Mouse (Mus musculus) midbrain, embryonic 16.5 days (tissue): Measurements from ENCODE around the gene Brd3. TPM values are rescaled to one million over a fixed set of nuclear protein-coding genes. Genes with fewer than 3 reads are reported as not detected.

Source experiments
- ATAC-seq: fragments of 200-750 bp; cut with Nextera tagmentation; 2 replicates; pipeline ENCODE4 v1.8.0; 2017; ENCODE audit warnings: moderate TSS enrichment
- H3K27ac ChIP-seq: fragments of 300-500 bp; sonication (generic); 2 replicates; pipeline ENCODE4 v1.5.1; 2014; ENCODE audit warnings: mild to moderate bottlenecking, low read length, mixed read lengths
- H3K27me3 ChIP-seq: fragments of 300-500 bp; sonication (generic); 2 replicates; pipeline ENCODE4 v1.6.1; 2014; ENCODE audit warnings: low read depth, low read length, mixed read lengths; ENCODE audit not compliant: control insufficient read depth, insufficient read depth
- H3K36me3 ChIP-seq: fragments of 300-500 bp; sonication (generic); 2 replicates; pipeline ENCODE4 v1.6.1; 2014; ENCODE audit warnings: mild to moderate bottlenecking, low read length, moderate library complexity, mixed read lengths; ENCODE audit not compliant: control insufficient read depth, insufficient read depth
- H3K4me1 ChIP-seq: fragments of 300-500 bp; sonication (generic); 2 replicates; pipeline ENCODE4 v1.6.1; 2014; ENCODE audit warnings: mild to moderate bottlenecking, low read length, mixed read lengths; ENCODE audit not compliant: control insufficient read depth, insufficient read depth
- H3K4me2 ChIP-seq: fragments of 300-500 bp; sonication (generic); 2 replicates; pipeline ENCODE4 v1.6.1; 2014; ENCODE audit warnings: mild to moderate bottlenecking, low read length, mixed read lengths
- H3K4me3 ChIP-seq: fragments of 300-500 bp; sonication (generic); 2 replicates; pipeline ENCODE4 v1.5.1; 2014; ENCODE audit warnings: low read depth, mild to moderate bottlenecking, low read length, moderate library complexity, mixed read lengths
- H3K9ac ChIP-seq: fragments of 300-500 bp; sonication (generic); 2 replicates; pipeline ENCODE4 v1.6.1; 2014; ENCODE audit warnings: low read depth, low read length, mixed read lengths
- H3K9me3 ChIP-seq: fragments of 300-500 bp; sonication (generic); replicated peaks from 2 replicates; pipeline ENCODE4 v1.6.1; 2014; ENCODE audit warnings: mild to moderate bottlenecking, low read length, mixed read lengths; ENCODE audit not compliant: control insufficient read depth, poor library complexity, severe bottlenecking
- WGBS: fragments of 180-500 bp; shearing (Covaris S2); extraction: QIAGEN DNeasy Blood & Tissue Kit; methylation state at CpG from one replicate; pipeline ENCODE4 v1.1.7; 2014; 5-methylcytosine and 5-hydroxymethylcytosine counted together
- polyA plus RNA-seq: library from polyadenylated mRNA; unstranded; fragments of >200 nt; fragmentation: Nextera tagmentation; extraction: Ambion mirVana; gene quantifications from 2 replicates; pipeline ENCODE4 v1.2.1, GENCODE M21; 2015

The Brd3 gene
- polyA plus RNA-seq, 1 experiment from 2014 or later: 142 TPM

DNA sequence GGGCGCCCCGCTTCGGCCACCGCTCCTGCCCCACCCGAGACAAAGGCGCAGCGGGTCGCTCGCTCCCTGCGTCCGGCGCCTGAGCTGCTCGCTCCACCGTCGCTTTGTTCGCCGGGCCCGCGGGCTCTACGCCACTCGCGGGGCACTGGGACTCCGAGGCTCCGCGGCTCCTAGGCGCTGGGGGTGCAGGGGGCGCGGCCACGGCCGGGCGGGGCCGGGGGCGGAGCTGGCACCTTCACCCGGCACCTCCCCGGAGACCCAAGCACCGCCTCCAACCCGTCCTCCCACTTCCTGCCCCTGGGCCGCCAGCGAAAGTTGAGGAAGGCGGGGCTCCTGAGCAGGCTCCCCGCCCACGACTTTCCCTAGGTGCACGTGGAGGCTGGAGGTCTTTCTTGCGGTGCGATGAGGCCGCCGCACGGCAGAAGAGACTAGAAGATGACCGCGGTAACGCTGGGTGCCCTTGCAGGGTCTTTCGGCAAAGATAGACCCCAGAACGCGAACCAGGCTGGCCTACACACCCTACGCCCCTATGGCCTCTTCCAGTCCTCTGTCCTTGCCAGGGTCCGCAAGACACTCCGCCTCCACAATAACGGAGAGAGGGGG, 80.5 kb downstream of the Brd3 start, which contains the start of gene Vav2:
Gene Vav2, minus strand, starts transcription at position 179 of the 603 bp plus-strand sequence.
- H3K4me1 ChIP-seq: peaks cover 29% of the 10 kb centered on the region
- H3K4me3 ChIP-seq: peak within 1 kb of the TSS; percentile 93
- H3K27ac ChIP-seq: peak within 1 kb of the TSS; percentile 65
- H3K4me2 ChIP-seq: peak within 1 kb of the TSS; percentile 91
- no peaks in the 10 kb centered on the region for H3K36me3 ChIP-seq
- under 1% methylated on average over 45 of the region's 58 CpGs for WGBS
- H3K9me3 ChIP-seq: no peaks in the 10 kb centered on the region
- H3K9ac ChIP-seq: peak within 1 kb of the TSS; percentile 86
- peak; percentile 86 for ATAC-seq
- H3K27me3 ChIP-seq: no peaks in the 10 kb centered on the region

DNA sequence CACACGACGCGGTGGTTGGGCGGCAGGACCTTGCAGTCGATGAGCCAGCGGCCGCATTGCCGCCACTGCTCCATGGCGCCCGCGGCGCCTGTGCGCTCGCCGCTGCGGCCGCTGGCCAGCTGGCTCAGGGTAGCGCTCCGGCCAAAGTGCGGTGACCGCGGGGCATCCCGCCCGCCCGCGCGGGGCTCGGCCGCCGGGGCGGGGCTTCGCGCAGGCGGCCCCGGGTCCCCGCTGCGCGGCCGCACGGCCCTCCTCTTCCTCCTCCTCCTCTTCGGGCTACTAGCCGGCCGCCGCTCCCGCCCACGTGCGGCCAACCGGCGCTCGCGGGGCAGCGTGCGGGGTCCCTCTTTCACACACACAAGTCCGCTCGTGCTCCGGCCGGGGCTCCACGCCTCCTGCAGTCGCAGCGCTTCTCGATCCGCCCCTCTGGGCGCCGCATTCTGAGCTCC, 81.0 kb downstream of the Brd3 start:
- no peaks in the 10 kb centered on the region for H3K9me3 ChIP-seq
- H3K4me2 ChIP-seq: peak overlapping the region; percentile 91
- H3K36me3 ChIP-seq: no peaks in the 10 kb centered on the region
- H3K27ac ChIP-seq: peak overlapping the region; percentile 65
- no peaks in the 10 kb centered on the region for H3K27me3 ChIP-seq
- peak; percentile 47 for ATAC-seq
- H3K9ac ChIP-seq: peak overlapping the region; percentile 86
- peak overlapping the region; percentile 93 for H3K4me3 ChIP-seq
- under 1% methylated on average over 50 of the region's 64 CpGs for WGBS
- peaks cover 32% of the 10 kb centered on the region for H3K4me1 ChIP-seq

DNA sequence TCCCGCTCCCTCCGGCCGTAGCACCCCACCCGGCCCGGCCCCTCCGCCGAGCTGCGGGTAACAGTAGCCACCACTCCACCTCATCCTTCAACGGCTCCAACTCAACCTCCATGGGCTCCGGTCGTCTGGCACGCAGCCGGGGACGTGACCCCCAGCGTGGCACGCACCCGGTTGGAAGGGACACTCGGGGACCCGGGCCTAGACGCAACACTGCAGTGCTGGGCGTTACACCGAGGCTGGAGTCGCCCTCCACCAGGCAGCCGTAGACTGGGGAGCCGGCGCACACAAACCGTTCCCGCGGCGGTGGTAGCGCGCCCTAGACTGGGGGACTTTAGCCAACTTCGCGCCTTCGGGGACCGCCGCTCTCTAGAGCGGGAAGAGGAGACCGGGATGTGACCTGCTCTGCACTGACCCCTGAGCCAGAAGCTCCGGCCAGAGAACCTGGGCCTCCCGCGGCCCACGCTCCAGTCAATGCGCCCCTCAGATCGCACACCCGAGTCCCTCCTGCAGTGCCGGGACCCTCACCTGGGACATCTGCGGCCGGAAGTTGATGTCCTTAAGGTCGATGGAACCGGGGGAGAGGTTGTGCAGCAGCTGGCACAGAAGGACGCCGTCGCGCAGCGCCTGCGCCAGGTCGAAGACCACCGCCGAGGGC, 81.6 kb downstream of the Brd3 start:
- ATAC-seq: peak; percentile 16; the same call in 1 of the 2 replicates
- Histone ChIP-seq H3K9me3 (no peaks in the 10 kb centered on the region), H3K4me3 (peak overlapping the region; percentile 93), H3K27me3 (no peaks in the 10 kb centered on the region), H3K4me2 (peak overlapping the region; percentile 91), H3K9ac (peak overlapping the region; percentile 86), H3K4me1 (peaks cover 38% of the 10 kb centered on the region), H3K36me3 (no peaks in the 10 kb centered on the region), H3K27ac (peak overlapping the region; percentile 65)
- WGBS: under 1% methylated on average over 57 of the region's 60 CpGs

DNA sequence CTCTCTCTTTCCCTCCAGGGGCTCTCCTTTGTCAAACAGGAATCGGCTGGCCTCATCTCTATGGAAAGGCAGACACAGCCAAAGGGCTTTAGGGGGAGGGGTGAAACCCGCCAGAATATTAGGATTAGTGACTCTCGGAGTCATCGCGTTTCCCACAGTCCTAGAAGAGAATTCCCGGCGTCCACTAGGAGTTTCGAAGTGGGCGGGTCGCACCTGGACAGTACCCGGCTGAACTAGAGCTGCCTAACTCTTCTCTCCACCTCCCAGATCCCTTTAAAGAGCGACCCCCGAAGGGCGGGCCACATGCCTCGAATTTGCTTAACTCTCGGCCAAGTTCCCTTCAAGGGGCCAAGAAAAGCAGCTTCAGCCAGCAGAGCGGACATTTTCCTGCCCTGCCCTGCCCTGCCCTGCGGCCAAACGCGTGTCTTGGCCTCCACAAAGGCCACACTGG, 82.3 kb downstream of the Brd3 start:
- Histone ChIP-seq H3K36me3 (no peaks in the 10 kb centered on the region), H3K27me3 (no peaks in the 10 kb centered on the region), H3K4me3 (peak overlapping the region; percentile 93), H3K27ac (peak overlapping the region; percentile 3; the same call in 1 of the 2 replicates), H3K9ac (peak overlapping the region; percentile 86), H3K9me3 (no peaks in the 10 kb centered on the region), H3K4me1 (peaks cover 38% of the 10 kb centered on the region), H3K4me2 (peak overlapping the region; percentile 91)
- no peak for ATAC-seq
- under 1% methylated on average over 20 of the region's 20 CpGs for WGBS

DNA sequence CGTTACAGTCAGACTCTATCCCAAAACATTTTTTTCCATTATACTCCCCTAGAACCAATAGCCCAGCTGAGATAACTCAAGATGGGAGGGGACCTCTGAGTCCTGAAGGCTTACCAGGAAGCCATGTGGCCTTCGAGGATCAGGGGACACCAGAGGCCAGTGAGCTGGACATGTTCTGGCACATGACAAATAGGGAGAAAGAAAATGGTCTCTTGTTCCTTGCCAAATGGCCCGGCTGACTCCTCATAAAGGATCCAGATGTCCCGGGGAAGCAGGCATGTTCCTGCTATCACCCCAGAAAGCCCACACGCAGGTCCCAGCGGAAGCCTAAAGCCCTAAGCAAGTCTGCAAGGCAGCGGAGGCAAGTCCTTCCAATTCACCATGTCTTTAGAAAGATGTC, 83.9 kb downstream of the Brd3 start:
- 68% methylated on average over 7 of the region's 7 CpGs for whole genome bisulfite sequencing
- H3K27me3 ChIP-seq: no peaks in the 10 kb centered on the region
- H3K4me3 ChIP-seq: no peak overlapping the region
- no peaks in the 10 kb centered on the region for H3K36me3 ChIP-seq
- H3K27ac ChIP-seq: no peak overlapping the region
- no peak for ATAC-seq
- H3K9me3 ChIP-seq: no peaks in the 10 kb centered on the region
- H3K4me1 ChIP-seq: peaks cover 39% of the 10 kb centered on the region
- H3K9ac ChIP-seq: no peak overlapping the region
- peak overlapping the region; percentile 91 for H3K4me2 ChIP-seq

DNA sequence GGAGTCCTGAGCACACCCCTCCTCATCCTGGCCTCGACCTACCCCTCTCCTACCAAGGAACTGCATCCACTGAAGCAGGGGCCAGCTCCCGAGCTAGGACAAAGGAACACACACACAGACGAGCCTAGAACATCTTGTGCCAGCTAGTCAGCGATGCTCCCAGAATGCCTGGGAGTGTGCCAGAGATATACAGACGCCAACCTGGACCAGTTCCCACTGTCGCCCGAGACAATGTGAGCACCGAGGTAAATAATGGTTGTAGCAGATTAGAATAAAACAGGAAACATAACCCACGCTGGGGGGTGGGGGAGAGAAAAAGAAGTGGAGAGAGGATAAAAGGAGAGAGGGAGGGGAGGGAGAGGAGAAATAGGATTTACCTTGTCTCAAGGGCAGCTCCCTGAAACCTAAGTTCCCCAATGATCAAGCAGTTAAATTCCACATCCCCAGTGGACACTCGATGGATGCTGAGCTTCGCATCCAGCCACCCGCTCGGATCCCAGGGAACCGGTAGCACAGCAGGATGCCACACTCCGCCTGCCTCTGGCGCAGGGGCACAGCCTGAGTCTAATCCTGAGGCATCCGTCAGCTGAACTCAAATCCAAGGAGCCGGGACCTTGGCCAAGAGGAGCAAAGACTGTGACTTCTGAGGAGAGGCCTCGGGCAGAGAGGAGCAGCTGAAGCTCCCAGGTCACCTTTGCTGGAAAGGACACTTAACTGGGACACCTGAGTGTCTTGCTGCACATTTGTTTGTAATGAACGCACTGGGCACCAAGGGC, 86.0 kb downstream of the Brd3 start:
- no peak for ATAC-seq
- 44% methylated on average over 20 of the region's 20 CpGs for WGBS
- no peak overlapping the region for H3K9ac ChIP-seq
- peaks cover 41% of the 10 kb centered on the region for H3K4me1 ChIP-seq
- no peaks in the 10 kb centered on the region for H3K9me3 ChIP-seq
- H3K27ac ChIP-seq: peak overlapping the region; percentile 58
- no peak overlapping the region for H3K4me3 ChIP-seq
- H3K36me3 ChIP-seq: no peaks in the 10 kb centered on the region
- no peaks in the 10 kb centered on the region for H3K27me3 ChIP-seq
- peak overlapping the region; percentile 8; the same call in 1 of the 2 replicates for H3K4me2 ChIP-seq

DNA sequence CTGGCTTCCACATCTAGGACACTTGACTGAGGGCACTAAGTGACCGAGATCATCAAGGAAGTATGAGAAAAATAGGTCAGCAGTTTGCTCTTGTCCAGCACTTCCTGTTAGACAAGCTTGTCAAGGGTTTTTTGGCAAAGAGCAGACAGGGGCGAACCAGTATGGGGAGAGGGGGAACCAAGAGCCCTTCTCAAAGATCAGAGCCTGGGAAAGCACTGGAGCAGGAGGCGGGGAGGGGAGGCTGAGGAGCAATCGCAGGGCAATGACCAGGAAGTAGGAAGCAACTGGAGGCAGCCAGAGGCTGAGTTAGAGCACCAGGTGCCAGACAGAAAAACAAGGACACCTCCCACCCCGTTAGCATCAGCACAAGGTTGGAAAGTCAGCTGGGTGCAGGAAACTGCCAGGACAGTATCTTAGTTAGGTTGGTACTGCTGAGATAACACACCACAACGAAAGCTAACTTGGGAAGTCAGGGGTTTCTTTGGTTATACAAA, 88.8 kb downstream of the Brd3 start:
- no peak for ATAC-seq
- H3K27me3 ChIP-seq: no peaks in the 10 kb centered on the region
- no peak overlapping the region for H3K9ac ChIP-seq
- H3K36me3 ChIP-seq: no peaks in the 10 kb centered on the region
- no peak overlapping the region for H3K27ac ChIP-seq
- H3K4me3 ChIP-seq: no peak overlapping the region
- H3K9me3 ChIP-seq: no peaks in the 10 kb centered on the region
- peaks cover 42% of the 10 kb centered on the region for H3K4me1 ChIP-seq
- no peak overlapping the region for H3K4me2 ChIP-seq
- 67% methylated on average over 6 of the region's 6 CpGs for WGBS

DNA sequence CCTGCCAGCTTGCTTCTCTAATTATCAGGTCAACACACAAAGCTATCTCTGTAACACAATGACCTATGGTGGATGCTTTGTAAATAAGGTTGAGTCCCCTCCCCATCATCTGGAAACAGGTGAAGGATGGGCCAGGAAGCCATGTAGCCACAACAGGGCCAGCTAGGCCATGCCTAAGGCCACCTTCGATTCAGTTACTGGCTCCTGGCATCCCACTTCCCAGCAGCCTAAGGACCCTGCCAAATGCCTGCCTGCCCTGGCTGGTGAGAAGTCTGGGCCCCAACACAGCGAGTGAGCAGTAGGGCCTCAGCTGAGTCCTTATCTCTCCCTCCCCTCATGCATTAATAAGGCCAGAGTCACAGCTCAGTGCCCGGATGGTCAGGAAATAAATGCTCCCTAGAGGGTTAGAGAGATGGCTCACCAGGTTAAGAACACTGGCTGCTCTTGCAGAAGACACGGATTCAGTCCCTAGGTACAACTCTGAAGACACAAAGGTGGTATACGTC, 89.8 kb downstream of the Brd3 start:
- H3K27me3 ChIP-seq: no peaks in the 10 kb centered on the region
- WGBS: 56% methylated on average over 5 of the region's 5 CpGs
- no peak overlapping the region for H3K4me3 ChIP-seq
- H3K4me2 ChIP-seq: no peak overlapping the region
- ATAC-seq: no peak
- H3K9me3 ChIP-seq: no peaks in the 10 kb centered on the region
- H3K27ac ChIP-seq: no peak overlapping the region
- H3K36me3 ChIP-seq: no peaks in the 10 kb centered on the region
- peaks cover 37% of the 10 kb centered on the region for H3K4me1 ChIP-seq
- no peak overlapping the region for H3K9ac ChIP-seq
